Mouse (Mus musculus): ENCODE measurements around the gene Epb41l2.

GRCm38 (mm10) chr10:25362235-25362634, 2.6 kb downstream of the Epb41l2 start:
- TF ChIP-seq CTCF (IDR thresholded peaks at IDR 0.05; ENCODE audit: control insufficient read depth, insufficient read depth, insufficient read length) (no peak), CEBPB (IDR thresholded peaks at IDR 0.05; ENCODE audit: low read depth) (no peak), USF1 (IDR thresholded peaks at IDR 0.05; ENCODE audit: low read depth) (no peak), MAX (IDR thresholded peaks at IDR 0.05) (no peak), MYOG (IDR thresholded peaks at IDR 0.05; ENCODE audit: control insufficient read depth, extremely low read depth, insufficient read length) (no peak), FOSL1 (IDR thresholded peaks at IDR 0.05; ENCODE audit: insufficient read depth, low read length, poor library complexity, severe bottlenecking) (no peak)

Data from C2C12 (cell line).